Mouse (Mus musculus) left cerebral cortex, adult 8-10 months (tissue): ENCODE measurements around the gene Polr2f. TPM values are rescaled to one million over a fixed set of nuclear protein-coding genes. Genes with fewer than 3 reads are reported as not detected.

ENCODE experiments used
- DNase-seq, 2 experiments: peaks; one replicate each; pipeline ENCODE4 v3.0.0; 2022; ENCODE audit warnings: low spot score in 2 of 2
- total RNA-seq, 4 experiments: library from RNA; stranded (reverse); gene quantifications; 2 replicates each; pipeline ENCODE4 v1.2.4; 2022

Gene Polr2f
- total RNA-seq, 4 experiments from 2014 or later, result 83.7 to 108 (median 99.6) TPM

DNA sequence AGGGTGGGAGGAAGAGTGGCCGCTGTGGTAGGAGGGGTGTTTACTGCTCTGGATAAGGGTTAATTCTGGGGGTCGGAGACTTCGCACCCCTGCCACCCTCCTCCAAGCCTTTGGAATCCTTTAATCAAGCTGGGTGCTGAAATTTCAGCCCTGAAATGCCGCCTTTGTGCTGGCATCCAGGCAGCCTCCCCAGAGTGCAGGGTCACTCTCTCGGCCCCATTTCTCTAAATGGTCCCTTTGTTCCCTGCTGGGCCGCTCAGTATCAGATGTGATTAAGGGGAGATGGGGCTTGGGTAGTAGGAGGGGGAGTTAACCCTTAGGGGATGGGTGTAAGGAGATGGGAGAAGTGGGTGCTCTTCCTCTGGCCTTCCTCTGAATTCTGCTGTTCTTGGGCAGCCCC lies 11.9 kb downstream of the Polr2f start:
- DNase-seq, result no peak

- no peak for DNase-seq
These were observed 14.8 kb downstream of the Polr2f start for GRCm38 (mm10) chr15:79155572-79155971.

- DNase-seq, result no peak
These were observed 21.5 kb downstream of the Polr2f start for GRCm38 (mm10) chr15:79162301-79162700.

GRCm38 (mm10) chr15:79162822-79163221 lies 22.0 kb downstream of the Polr2f start:
- no peak for DNase-seq

GRCm38 (mm10) chr15:79164251-79164650 lies 23.4 kb downstream of the Polr2f start:
- no peak for DNase-seq

- no peak for DNase-seq
These were observed 24.3 kb downstream of the Polr2f start, which contains the start of gene Sox10 for GRCm38 (mm10) chr15:79165140-79165539. Gene Sox10 (minus strand): TSS chr15:79165240.

DNA sequence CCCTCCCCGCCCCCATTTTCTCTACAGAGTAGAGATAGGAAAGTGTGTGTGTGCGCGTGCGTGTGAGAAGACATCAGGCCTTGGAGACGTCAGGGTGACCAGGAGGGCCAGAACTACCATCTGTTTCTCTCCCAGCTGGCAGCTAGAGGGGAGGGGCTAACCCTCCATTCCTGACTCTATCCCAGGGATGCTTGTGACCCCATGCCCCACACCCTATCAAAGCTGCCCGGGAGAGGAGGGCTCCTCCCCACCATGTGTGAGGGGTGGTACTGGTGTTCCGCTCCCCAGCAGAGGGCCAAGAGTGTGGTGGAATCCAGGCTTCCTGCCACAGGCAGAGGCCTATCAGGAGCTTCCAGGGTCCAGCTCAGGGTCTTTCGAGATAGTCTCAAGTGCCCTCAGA lies 25.9 kb downstream of the Polr2f start:
- DNase-seq, result no peak

GRCm38 (mm10) chr15:79176905-79177304 lies 36.1 kb downstream of the Polr2f start:
- no peak for DNase-seq

GRCm38 (mm10) chr15:79185213-79185612 lies 44.4 kb downstream of the Polr2f start:
- DNase-seq, result no peak

GRCm38 (mm10) chr15:79187819-79188218 lies 47.0 kb downstream of the Polr2f start:
- DNase-seq, result no peak

GRCm38 (mm10) chr15:79191426-79191825 lies 50.6 kb downstream of the Polr2f start:
- DNase-seq, result no peak

- no peak for DNase-seq
These were observed 51.6 kb downstream of the Polr2f start for GRCm38 (mm10) chr15:79192450-79192849.

DNA sequence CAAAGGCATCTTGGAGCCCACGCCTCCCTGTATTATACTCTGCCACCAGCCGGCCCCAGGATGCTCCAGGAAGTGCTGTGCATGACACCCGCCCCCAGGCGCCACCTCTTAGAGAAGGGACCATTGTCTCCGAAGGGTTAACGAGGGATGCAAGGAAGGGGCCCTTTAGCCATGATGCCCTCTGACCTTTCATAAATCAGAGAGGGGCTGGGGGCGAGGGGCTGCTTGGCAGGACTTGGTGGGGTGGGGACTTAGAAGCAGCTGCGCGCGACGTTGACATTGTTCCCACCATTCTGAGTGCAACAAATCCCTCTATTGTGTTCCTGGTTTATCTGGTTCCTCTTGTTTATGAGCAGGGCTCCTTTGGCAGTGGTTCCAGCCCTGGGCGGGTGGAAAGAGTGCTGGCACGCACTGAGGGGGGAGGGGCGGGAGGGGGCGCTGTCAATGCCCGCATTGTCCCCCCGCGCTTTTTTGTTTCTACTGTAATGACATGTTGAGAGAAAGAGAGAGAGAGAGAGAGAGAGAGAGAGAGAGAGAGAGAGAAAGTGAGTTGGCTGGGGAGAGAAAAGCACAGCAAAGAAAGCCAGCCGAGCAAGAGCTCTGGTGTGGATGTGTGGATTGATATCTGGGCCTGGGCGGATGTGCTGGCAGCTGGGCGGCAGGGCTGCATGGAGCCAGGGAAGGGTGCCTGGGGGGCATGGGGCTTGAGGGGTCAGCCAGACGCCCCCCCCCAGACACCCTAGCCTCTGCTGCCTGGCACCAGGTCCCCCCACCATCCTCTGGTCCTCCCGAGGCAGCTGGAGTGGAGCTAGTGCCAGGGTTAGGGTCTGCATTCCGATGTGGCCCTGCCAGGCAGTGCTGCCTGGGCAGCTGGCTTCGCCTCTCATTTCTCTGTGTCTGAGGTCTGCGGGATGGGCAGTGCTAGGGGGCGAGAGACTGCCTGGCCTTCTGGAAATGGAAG lies 52.4 kb downstream of the Polr2f start:
- peak in 1 of 2 experiments; percentile 55 for DNase-seq

GRCm38 (mm10) chr15:79194048-79194447 lies 53.2 kb downstream of the Polr2f start:
- DNase-seq, result no peak

- no peak for DNase-seq
These were observed 54.1 kb downstream of the Polr2f start for GRCm38 (mm10) chr15:79194946-79195345.

GRCm38 (mm10) chr15:79195492-79195891 lies 54.7 kb downstream of the Polr2f start:
- DNase-seq, result no peak

GRCm38 (mm10) chr15:79199390-79199976 lies 58.7 kb downstream of the Polr2f start:
- no peak for DNase-seq

Other genes with a start within 250 kb of the Polr2f start
- under 1 TPM in 2 of 4 experiments, not detected in 2; 0.36 to 0.46 TPM for gene Gm49510, start 241.3 kb upstream of the Polr2f start, total RNA-seq
- gene Sh3bp1, start 241.2 kb upstream of the Polr2f start, total RNA-seq, result 10 to 100 TPM; 26.2 to 38.6 (median 32.2) TPM
- 100 to 1,000 TPM; 157 to 176 (median 166) TPM for gene Pdxp, start 227.1 kb upstream of the Polr2f start, total RNA-seq
- gene Lgals1, start 214.3 kb upstream of the Polr2f start, total RNA-seq, result 10 to 100 TPM; 19.2 to 31.4 (median 26.5) TPM
- gene Nol12, start 206.1 kb upstream of the Polr2f start, total RNA-seq, result 10 to 100 TPM; 35.8 to 43.5 (median 39.9) TPM
- 10 to 100 TPM; 10.8 to 16.3 (median 11.7) TPM for gene Triobp, start 193.3 kb upstream of the Polr2f start, total RNA-seq
- gene H1f0, start 112.6 kb upstream of the Polr2f start, total RNA-seq, result 10 to 100 TPM; 84.9 to 94.2 (median 89.5) TPM
- gene Galr3, start 99.1 kb upstream of the Polr2f start, total RNA-seq, result under 1 TPM in 3 of 4 experiments, not detected in 1; 0.30 to 0.72 (median 0.37) TPM
- 10 to 100 TPM; 16.5 to 20.1 (median 18.4) TPM for gene Ankrd54, start 78.1 kb upstream of the Polr2f start, total RNA-seq
- gene Eif3l, start 65.8 kb upstream of the Polr2f start, total RNA-seq, result 10 to 100 TPM; 73.8 to 77.0 (median 75.3) TPM
- gene Micall1, start 32.1 kb upstream of the Polr2f start, total RNA-seq, result 10 to 100 TPM; 28.9 to 32.0 (median 30.4) TPM
- gene 1700088E04Rik, start 244 bp downstream of the Polr2f start, total RNA-seq, result 10 to 100 TPM; 10.1 to 14.4 (median 11.3) TPM
- gene Sox10, start 24.2 kb downstream of the Polr2f start, total RNA-seq, result 10 to 100 TPM; 30.5 to 36.3 (median 32.6) TPM
- 10 to 100 TPM; 47.2 to 56.8 (median 52.7) TPM for gene Pick1, start 88.2 kb downstream of the Polr2f start, total RNA-seq
- 1 to 10 TPM in 1 of 4 experiments, under 1 TPM in 3; 0.18 to 1.2 (median 0.63) TPM for gene Gm49486, start 88.4 kb downstream of the Polr2f start, total RNA-seq
- under 1 TPM in 3 of 4 experiments, not detected in 1; 0.53 to 0.91 (median 0.57) TPM for gene Slc16a8, start 113.8 kb downstream of the Polr2f start, total RNA-seq
- gene Baiap2l2, start 144.5 kb downstream of the Polr2f start, total RNA-seq, result 10 to 100 TPM in 3 of 4 experiments, 1 to 10 TPM in 1; 3.1 to 14.2 (median 11.4) TPM
- gene Pla2g6, start 187.4 kb downstream of the Polr2f start, total RNA-seq, result 10 to 100 TPM; 21.4 to 24.1 (median 22.8) TPM
- 1 to 10 TPM; 1.2 to 3.8 (median 1.5) TPM for gene Maff, start 205.6 kb downstream of the Polr2f start, total RNA-seq